Mouse (Mus musculus): ENCODE data around the gene Sarnp.
A peak's percentile ranks its signal among the peaks of the same experiment; 100 is the strongest.
"Not testable (repeated sequence)": the region's sequence is repeated elsewhere in the genome, so short reads cannot be mapped to it uniquely, and the experiment has no call there.

Sarnp gene

DNA sequence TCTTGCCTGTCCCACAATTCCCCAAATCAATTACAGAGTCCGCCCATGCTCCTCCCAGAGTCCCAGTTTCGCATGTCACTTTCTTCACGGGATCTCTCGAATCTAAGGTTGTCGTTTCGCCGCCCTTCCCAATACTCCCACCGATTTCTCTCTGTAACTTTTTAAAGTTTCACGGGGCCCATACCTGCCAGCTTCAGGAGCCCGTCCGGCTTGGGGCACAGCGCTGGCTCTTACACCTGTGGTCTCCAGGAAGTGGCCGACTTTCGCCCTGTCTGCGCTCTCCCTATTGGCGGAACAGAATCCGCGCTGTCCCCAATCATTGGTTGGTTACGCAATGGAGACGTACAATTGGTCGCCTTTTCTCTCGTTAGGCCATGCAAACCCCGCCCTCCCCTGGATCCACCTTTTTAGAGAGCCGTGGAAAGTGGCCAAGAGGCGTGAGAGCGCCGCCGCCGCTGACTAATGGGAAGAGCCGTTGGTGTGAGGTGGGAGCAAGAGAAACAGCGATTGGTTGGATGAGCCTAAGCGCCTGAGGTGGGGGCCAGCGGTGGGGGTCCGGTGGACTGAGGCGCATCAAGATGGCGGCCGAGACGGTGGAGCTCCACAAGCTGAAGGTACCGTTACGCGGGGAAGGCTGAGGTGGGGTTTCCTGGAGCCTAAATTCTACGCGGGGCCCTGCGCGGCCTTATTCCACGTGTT is 4.4 kb downstream of the Sarnp start, which contains the start of gene Ormdl2:
Gene Ormdl2 (minus strand): TSS at position 288 of the 699 bp plus-strand sequence.
- peak; percentile 100 for DNase-seq

DNA sequence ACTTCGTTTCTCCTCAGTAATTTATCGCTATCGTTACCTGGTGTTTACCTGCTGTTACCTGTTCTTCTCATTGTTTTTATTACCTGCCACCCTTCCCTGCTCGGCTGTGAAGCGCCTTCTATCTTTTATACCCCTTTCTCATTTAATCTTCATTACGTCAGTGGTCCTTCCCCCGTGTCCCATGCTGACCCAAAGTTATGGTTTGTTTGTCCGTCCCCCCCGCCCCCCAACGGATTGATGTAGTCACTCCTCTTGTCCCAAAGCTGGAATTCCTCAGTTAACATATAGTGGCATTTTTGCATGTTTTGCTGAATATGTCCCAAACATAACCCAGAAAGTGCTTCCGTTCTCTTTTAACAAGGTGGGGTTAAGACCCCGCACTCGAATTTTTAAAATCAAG is 5.0 kb downstream of the Sarnp start:
- DNase-seq: no peak

DNA sequence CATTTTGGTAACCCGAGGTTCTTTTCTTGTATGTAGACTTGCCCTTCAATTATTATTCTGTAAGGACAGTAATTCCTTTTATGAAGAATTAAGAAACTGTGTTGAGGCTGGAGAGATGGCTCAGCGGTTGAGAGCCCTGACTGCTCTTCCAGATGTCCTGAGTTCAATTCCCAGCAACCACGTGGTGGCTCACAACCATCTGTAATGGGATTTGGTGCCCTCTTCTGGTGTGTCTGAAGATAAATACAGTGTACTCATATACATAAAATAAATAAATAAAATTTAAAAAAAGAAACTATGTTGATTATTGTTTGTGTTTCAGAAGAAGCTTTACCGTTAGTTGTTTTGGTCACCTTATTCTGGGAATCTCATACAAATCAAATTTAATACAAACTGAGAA is 6.0 kb downstream of the Sarnp start:
- DNase-seq: not testable (repeated sequence)

DNA sequence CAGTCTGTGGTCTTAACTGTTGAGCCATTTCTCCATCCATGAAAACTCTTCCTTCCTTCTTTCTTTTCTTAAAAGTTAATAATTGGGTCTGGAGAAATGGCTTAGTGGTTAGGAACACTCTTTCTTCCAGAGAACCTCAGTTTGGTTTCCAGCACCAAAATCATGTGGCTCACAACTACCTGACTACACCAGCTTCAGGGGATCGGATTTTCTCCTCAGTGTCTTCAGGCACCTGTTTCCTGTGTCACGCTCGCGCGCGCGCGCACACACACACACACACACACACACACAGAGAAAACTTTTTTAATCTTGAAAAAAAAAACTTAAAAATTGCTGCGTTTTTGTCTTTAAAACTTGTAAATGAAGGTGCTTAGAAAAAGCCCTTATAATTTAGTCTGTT is 6.7 kb downstream of the Sarnp start:
- no peak for DNase-seq

DNA sequence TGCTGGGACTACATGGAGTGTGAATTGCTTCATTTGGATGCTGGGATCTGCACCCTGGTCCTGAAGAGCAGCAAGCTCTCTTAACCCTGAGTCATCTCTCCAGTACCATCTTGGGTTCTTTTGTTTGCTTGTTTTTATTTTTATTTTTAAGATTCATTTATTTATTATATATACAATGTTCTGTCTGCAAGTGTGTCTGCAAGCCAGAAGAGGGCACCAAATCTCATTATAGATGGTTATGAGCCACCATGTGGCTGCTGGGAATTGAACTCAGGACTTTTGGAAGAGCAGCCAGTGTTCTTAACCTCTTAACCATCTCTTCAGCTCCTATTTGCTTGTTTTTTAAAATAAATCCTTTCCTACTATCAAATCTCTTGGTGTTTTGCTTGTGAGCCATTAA is 20.3 kb downstream of the Sarnp start:
- no peak for DNase-seq

DNA sequence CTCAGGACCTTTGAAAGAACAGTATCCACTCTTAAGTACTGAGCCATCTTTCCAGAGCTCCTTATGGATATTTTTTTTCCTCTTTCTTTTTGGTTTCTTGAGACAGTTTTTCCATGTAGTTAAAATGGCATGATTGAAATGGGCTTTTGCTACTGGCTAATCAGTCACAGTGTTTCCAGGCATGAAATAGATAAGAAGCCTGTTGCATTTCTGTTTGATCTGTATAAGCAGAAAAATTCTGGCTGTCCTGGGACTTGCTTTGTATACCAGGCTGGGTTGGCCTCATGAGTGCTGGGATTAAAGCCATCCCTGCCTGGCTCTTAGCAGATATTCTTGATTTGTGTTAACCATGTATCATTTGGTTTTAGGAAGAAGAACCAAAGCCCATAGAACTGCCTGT is 22.3 kb downstream of the Sarnp start:
- no peak for DNase-seq

DNA sequence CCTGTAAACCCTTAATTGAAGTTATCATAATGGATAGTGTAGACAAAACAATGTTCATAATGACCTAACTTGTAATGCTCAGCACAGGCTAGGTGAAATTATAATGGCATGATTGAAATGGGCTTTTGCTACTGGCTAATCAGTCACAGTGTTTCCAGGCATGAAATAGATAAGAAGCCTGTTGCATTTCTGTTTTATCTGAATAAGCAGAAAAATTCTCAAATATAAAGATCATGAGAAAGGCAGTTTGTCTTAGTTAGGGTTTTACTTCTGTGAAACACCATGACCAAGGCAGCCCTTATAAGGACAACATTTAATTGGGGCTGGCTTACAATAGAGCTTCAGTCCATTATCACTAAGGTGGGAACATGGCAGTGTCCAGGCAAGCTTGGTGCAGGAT is 23.5 kb downstream of the Sarnp start:
- DNase-seq: no peak

DNA sequence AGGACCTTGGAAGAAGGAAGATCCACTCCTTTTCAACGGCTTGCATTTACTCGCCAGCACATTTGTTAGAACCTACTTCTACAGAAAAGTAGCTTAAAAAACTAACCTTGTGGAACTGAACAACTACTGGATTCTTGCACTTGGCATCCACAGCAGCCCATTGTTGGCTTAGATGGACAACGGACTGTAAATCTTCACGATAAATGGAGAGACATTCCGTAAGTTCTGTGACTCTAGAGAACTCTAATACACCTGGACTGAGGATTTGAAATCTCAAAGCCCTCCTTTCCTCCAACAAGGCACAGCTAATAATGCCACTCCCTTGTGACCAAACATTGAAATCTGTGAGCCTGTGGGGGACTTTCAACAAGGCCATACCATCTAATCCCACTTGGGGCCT is 26.1 kb downstream of the Sarnp start:
- DNase-seq: no peak

DNA sequence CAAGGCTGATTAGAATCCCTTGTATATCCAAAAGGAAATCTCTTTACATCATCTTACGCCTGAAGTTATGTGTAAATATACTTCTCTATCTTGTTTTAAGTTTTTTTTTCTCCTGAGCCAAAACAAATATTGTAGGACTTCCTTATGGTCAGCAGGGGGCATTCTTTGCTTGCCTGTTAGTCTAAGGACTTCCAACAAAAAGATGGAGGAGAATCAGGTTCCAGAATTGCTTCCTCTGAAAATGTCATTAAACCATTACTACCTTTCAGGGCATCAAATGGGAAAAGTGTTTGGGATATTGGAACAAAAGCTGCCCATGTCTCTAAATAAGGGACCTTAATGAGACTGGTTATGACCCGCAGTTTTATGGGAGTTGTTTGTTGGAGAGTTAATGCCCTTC is 28.4 kb downstream of the Sarnp start:
- peak; percentile 61 for DNase-seq

DNA sequence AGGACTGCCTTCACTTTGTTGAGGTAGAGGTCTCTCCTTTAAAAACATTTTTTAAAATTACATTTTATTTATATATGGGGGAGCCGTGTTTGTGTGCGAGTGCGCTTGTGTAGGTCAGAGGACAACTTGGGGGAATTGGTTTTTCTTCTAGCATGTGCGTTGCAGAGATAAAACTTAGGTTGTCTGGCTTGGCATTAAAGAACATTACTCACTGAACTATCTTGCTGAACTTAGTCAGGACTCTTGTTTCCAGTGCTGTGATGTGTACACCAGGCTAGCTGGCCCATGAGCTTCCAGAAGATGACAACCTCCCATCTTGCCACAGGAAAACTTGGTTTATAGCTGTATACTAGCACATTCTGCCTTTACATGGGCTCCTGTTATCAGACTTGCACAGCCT is 29.5 kb downstream of the Sarnp start:
- DNase-seq: no peak

DNA sequence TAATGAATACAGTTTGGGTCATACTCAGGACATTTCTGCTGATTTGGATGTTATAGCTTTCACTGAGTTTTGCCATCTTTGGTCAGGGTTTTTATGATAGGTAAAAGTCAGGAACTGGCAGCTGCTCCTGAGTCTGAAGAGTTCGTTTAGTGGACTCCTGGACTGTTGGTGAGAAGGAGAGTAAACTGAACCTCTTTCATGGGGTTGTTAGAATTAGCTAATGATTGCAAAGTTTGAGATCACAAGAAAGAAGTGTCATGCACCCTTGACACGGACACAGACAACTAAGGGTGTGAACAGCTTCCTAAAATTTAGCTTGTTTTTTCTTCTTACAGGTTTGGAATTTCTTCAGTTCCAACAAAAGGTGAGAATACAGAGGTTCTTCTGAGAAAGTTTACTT is 31.3 kb downstream of the Sarnp start:
- DNase-seq: peak; percentile 68

DNA sequence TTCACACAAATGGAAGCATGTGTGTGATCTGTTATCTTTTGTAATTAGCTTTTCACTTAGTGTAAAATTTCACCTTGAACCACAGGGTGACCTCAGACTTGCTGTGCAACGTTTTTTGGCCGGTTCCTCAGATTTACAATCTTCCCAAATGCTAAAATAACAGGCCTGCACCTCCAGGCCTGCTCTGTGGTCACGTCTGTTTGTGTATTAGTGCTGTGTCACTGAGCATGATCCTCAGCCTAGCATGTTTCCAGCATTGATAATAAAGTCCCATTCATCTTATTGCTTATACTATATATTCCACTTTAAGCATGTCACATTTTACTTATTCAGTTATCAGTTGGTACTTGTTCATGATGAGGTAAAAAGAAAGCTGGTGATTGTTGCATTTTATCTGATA is 33.2 kb downstream of the Sarnp start:
- DNase-seq: no peak

DNA sequence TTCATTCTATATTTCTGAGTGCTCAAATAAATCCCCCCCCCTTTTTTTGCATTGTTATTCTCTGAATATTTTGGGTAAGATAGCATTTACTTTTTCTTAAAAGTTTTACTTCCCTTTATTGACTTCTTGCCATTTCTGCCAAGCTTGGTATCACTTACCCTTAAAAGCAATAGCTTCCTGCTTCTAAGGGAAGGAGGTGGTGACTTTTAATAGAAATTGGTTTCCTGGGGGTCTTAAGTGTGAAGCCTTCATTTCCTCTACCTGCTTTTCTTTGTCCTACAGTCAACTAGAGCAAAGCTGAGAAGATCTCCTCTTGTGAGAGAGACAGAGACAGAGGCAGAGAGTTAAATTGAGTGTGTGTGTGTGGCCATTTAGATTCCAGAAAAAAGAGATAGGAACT is 44.0 kb downstream of the Sarnp start:
- no peak for DNase-seq

DNA sequence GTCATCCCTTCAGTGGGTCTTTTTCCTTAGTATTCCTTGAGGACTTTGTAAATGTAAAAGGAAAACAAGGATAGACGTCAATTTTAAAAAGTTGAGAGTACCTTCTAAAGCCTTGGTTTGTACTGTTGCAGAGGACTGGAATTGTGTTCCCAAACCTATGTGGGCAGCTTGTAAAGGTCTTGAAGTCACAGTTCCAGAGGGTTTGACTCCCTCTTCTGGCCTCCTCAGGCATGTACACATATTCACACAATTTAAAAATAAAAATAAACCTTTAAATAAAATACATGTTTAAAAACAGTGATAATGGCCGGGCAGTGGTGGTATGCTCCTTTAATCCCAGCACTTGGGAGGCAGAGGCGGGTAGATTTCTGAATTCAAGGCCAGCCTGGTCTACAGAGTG is 48.9 kb downstream of the Sarnp start:
- DNase-seq: no peak

DNA sequence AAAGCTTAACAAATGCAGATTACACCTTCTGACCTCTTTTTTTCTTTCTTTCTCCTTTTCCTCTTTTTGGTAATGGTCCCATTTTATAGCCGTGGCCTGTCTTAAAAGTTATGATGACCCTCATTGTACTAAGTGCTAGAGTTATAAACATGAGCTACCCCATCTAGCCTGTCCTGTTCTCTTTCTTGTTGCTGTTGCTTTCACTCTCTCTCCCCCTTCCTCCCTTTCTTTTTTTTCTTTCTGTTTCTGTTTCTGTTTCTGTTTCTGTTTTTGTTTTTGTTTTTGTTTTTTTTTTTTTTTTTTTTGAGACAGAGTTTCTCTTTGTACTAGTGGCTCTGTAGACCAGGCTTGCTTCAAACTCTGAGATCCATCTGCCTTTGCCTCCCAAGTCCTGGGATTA is 49.4 kb downstream of the Sarnp start:
- DNase-seq: no peak

DNA sequence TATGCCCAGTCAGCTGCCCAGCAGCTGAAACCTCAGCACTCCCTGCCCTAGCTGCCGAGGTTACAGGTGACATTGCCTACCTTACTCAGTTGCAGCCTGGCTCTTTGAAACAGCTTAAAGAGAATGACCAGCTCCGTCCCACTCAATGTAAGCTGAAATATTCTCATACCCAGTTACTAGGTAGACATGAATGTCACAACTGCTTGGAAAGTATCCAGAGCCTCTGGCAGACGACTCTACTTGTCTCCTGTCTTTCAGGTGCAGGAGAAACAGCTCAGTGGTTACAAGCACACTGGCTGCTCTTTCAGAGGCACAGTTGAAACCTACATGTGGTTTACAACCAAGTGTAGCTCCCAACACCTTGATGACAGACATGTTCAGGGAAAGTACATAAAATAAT is 53.2 kb downstream of the Sarnp start:
- no peak for DNase-seq

DNA sequence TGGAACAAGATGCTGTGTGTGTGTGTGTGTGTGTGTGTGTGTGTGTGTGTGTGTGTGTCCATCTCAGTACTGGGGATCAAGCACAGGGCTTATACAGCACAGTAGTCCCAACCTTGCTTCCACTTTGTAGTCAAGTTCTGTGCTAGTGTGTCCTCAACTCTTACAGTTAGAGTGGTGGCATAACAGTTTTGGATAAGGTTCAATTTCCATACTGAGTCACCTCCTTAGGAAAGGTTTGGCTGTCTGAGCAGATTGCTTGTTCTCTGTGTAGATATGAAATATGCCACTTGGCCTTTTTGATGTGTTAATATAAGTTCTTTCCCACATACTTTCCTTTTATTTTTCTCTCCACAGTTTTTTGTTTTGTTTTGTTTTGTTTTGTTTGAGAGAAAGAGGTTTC is 61.2 kb downstream of the Sarnp start:
- no peak for DNase-seq

DNA sequence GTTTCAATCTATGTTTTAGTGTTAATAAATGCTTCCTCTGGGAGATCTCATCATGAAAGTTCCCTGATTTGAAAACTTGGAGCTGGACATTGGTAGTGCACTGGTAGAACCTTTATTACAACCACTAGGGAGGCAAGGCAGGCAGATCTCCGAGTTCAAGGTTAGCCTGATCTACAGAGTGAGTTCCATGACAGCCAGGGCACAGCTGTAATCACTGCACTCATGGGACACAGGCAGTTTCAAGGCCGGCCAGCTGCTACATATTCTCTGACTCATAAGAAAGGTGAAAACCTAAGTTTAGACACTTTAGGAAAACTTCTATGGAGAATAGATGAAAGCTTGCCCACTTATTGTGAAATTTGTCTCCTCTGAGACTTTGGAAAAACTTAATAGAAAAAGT is 61.7 kb downstream of the Sarnp start:
- DNase-seq: no peak

DNA sequence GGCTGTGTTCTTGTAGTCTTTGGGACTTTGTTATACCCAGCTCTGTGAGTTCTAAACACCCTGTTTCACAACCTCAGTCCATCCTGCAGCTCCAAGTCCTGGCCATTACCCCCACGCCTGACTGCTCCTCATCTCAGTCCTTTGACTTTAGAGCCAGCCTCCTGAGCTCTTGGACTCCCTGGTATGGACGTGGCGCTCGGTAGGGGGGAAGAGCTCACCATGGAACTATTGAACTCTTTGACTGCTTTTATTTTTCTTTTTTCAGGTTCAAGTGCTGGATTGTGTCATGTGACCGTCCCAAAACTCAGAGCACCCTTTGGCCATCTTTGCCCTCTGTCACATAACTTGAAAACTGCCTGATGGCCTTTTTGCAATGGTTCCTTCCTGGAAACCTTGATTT is 64.9 kb downstream of the Sarnp start:
- DNase-seq: peak; percentile 78

DNA sequence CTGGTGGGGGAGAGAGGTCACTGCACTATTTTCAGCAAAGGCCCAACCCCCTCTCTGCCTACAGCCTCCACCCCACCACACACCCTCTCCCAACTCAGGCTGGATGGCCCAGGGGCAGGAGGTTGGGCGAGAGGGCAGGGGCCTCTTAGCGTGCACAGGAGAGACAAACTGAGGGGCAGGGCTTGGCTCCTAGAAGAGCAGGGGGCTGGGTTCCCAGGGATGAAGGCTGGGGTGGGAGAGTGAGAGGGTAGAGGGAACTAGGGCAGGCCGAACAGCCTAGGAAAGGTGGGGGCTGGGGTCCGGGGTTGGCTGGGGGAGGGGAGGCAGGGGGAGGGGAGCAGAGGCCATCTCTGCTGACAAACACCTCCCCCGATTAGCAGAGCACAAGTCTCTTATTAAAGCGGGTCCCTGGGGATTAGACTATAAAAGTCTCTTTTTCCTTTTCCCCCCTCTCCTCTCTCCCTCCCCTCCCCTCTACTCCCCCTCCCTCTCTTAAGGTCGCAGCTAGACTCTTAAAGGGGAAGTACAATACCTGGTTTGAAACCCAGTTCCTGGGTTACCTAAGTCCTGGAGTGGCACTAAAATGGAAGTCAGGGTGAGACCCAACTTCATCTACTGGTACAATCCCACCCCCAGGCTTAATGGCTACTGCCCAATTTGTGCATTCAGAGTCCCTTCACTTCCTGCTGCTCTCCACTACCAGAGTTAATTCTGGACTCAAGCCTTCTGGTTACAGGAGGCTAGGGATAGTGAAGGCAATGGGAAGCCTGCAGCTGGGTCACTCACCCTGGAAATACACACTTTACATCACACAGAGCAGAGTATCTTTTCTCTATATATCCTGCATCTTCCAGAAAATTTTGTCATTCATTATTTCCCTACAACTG is 72.1 kb downstream of the Sarnp start:
- DNase-seq: no peak

DNA sequence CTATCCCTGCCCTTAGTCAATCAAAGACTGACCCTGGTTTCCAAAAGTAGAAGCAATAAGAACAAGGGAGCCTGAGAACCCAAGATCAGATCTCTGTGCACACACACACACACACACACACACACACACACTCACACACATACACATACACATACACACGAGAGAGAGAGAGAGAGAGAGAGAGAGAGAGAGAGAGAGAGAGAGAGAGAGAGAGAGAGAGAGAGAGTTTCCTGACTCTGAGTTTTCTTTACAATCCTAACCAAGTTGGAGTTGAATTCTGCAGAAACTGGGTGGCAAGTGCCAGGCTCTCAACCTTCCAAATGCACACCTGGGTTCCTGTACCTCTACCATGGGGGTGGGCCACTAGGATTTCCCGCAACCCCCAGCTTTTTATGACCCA is 72.7 kb downstream of the Sarnp start:
- DNase-seq: no peak

DNA sequence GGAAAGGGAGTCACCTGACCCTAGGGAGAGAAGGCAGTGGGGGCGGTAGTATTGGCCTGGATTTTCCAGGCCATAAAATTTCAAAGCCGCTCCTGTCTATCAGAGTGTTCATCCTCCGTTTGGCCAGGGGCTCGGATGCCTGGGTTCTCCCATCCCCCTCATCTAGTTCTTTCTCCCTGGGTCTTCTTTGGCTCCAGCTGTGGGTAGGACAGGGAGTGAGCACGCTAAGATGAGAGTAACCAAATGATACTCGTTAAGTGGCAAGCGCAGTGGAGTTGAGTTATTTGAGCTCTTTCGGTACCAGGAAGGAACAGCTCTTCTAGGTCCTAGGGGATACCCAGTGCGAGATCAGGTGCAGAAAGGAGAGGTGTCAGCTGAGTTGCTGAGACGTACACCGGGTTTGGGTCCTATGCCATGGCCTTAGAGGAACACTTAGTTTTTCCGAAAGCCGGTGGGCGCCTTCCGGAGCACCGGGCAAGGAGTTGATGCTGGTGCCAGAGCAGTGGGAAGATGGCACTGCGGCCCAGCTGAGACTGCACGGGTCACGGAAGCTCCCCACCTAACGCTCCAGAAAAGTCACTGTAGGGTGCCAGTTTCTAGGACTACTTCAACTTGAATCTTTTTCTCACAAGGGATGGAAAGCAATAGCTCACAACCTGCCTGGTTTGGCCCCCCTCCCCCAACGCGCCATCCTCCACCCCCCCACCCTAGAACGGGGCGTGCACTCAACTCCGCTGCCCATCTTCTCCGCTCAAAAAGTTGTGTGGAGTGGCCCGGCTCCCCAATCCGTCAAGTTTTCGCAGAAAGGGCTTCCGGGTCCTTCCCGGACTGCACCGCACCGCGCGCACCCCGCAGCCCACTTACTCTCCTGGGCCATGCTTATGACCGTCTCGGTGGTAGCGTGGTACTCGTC is 73.5 kb downstream of the Sarnp start:
- DNase-seq: no peak
